Mouse (Mus musculus): ENCODE data around the gene Cox6a2. TPM values are rescaled to one million over a fixed set of nuclear protein-coding genes. Genes with fewer than 3 reads are reported as not detected.

Gene Cox6a2
- 0.24 and 0.46 TPM in 2 replicates for polyA plus RNA-seq (2015; fragmentation: Nextera tagmentation; extraction: Ambion mirVana)

GRCm38 (mm10) chr7:128206152-128206551 is at the start of gene Cox6a2:
Gene Cox6a2 (minus strand): TSS chr7:128206387.
- H3K9ac ChIP-seq (ENCODE audit: low read length), result no peak within 1 kb of the TSS
- ATAC-seq (ENCODE audit: low FRiP score, low TSS enrichment), result no peak
- no peak within 1 kb of the TSS for H3K27ac ChIP-seq (replicated peaks)
- H3K4me1 ChIP-seq (replicated peaks; ENCODE audit: control insufficient read depth, insufficient read depth), result no peaks in the 10 kb centered on the region
- TF ChIP-seq EP300 (optimal IDR thresholded peaks at IDR 0.05) (no peak), CTCF (IDR thresholded peaks at IDR 0.05; ENCODE audit: low read depth) (no peak)
- no peaks in the 10 kb centered on the region for H3K27me3 ChIP-seq (ENCODE audit: control insufficient read depth, insufficient read depth, low read length)
- H3K9me3 ChIP-seq (ENCODE audit: control insufficient read depth, low read length), result no peaks in the 10 kb centered on the region
- no peak for DNase-seq (ENCODE audit: low spot score)
- no peak within 1 kb of the TSS for H3K4me3 ChIP-seq (ENCODE audit: low read depth, low read length)
- H3K4me2 ChIP-seq (replicated peaks; ENCODE audit: low read depth), result no peak within 1 kb of the TSS
- WGBS, result 84% methylated on average over 6 of the region's 6 CpGs
- H3K36me3 ChIP-seq (ENCODE audit: control insufficient read depth, insufficient read depth, low read length), result no peaks in the 10 kb centered on the region

- DNase-seq (ENCODE audit: low spot score), result no peak
Observed at GRCm38 (mm10) chr7:128255757-128256156, 49.6 kb upstream of the Cox6a2 start.

GRCm38 (mm10) chr7:128254978-128255377 is 48.8 kb upstream of the Cox6a2 start:
- TF ChIP-seq EP300 (optimal IDR thresholded peaks at IDR 0.05) (no peak), CTCF (IDR thresholded peaks at IDR 0.05; ENCODE audit: low read depth) (no peak)
- ATAC-seq (ENCODE audit: low FRiP score, low TSS enrichment) (no peak), DNase-seq (ENCODE audit: low spot score) (no peak)
- Histone ChIP-seq H3K27ac (replicated peaks) (no peak overlapping the region), H3K9ac (ENCODE audit: low read length) (no peak overlapping the region), H3K4me3 (ENCODE audit: low read depth, low read length) (no peak overlapping the region), H3K4me2 (replicated peaks; ENCODE audit: low read depth) (no peak overlapping the region), H3K4me1 (replicated peaks; ENCODE audit: control insufficient read depth, insufficient read depth) (no peaks in the 10 kb centered on the region), H3K27me3 (ENCODE audit: control insufficient read depth, insufficient read depth, low read length) (no peaks in the 10 kb centered on the region), H3K9me3 (ENCODE audit: control insufficient read depth, low read length) (no peaks in the 10 kb centered on the region), H3K36me3 (ENCODE audit: control insufficient read depth, insufficient read depth, low read length) (peaks cover 12% of the 10 kb centered on the region)
- 52% methylated on average over 2 of the region's 2 CpGs for WGBS

More at GRCm38 (mm10) chr7:128255757-128256156, 49.6 kb upstream of the Cox6a2 start:
- Histone ChIP-seq H3K4me3 (ENCODE audit: low read depth, low read length) (no peak overlapping the region), H3K36me3 (ENCODE audit: control insufficient read depth, insufficient read depth, low read length) (peaks cover 12% of the 10 kb centered on the region), H3K9ac (ENCODE audit: low read length) (no peak overlapping the region), H3K4me2 (replicated peaks; ENCODE audit: low read depth) (no peak overlapping the region), H3K27me3 (ENCODE audit: control insufficient read depth, insufficient read depth, low read length) (no peaks in the 10 kb centered on the region), H3K27ac (replicated peaks) (no peak overlapping the region), H3K4me1 (replicated peaks; ENCODE audit: control insufficient read depth, insufficient read depth) (no peaks in the 10 kb centered on the region), H3K9me3 (ENCODE audit: control insufficient read depth, low read length) (no peaks in the 10 kb centered on the region)
- TF ChIP-seq CTCF (IDR thresholded peaks at IDR 0.05; ENCODE audit: low read depth) (no peak), EP300 (optimal IDR thresholded peaks at IDR 0.05) (no peak)
- 78% methylated on average over 5 of the region's 5 CpGs for WGBS
- ATAC-seq (ENCODE audit: low FRiP score, low TSS enrichment), result no peak

- TF ChIP-seq EP300 (optimal IDR thresholded peaks at IDR 0.05), result no peak
- TF ChIP-seq CTCF (IDR thresholded peaks at IDR 0.05; ENCODE audit: low read depth), result no peak
- peak; percentile 41 for DNase-seq (ENCODE audit: low spot score)
- WGBS, result 18% methylated on average over 24 of the region's 24 CpGs
- Histone ChIP-seq H3K4me3 (ENCODE audit: low read depth, low read length) (no peak overlapping the region), H3K4me1 (replicated peaks; ENCODE audit: control insufficient read depth, insufficient read depth) (no peaks in the 10 kb centered on the region), H3K27me3 (ENCODE audit: control insufficient read depth, insufficient read depth, low read length) (no peaks in the 10 kb centered on the region), H3K4me2 (replicated peaks; ENCODE audit: low read depth) (peak overlapping the region; percentile 35), H3K36me3 (ENCODE audit: control insufficient read depth, insufficient read depth, low read length) (peaks cover 12% of the 10 kb centered on the region), H3K9ac (ENCODE audit: low read length) (no peak overlapping the region), H3K27ac (replicated peaks) (no peak overlapping the region), H3K9me3 (ENCODE audit: control insufficient read depth, low read length) (no peaks in the 10 kb centered on the region)
- ATAC-seq (ENCODE audit: low FRiP score, low TSS enrichment), result no peak
Observed at GRCm38 (mm10) chr7:128252609-128253008, 46.4 kb upstream of the Cox6a2 start.

GRCm38 (mm10) chr7:128251946-128252345 is 45.8 kb upstream of the Cox6a2 start:
- peaks cover 12% of the 10 kb centered on the region for H3K36me3 ChIP-seq (ENCODE audit: control insufficient read depth, insufficient read depth, low read length)
- TF ChIP-seq EP300 (optimal IDR thresholded peaks at IDR 0.05) (no peak), CTCF (IDR thresholded peaks at IDR 0.05; ENCODE audit: low read depth) (no peak)
- no peak overlapping the region for H3K27ac ChIP-seq (replicated peaks)
- no peak overlapping the region for H3K9ac ChIP-seq (ENCODE audit: low read length)
- H3K27me3 ChIP-seq (ENCODE audit: control insufficient read depth, insufficient read depth, low read length), result no peaks in the 10 kb centered on the region
- H3K9me3 ChIP-seq (ENCODE audit: control insufficient read depth, low read length), result no peaks in the 10 kb centered on the region
- whole genome bisulfite sequencing, result 45% methylated on average over 12 of the region's 12 CpGs
- DNase-seq (ENCODE audit: low spot score), result no peak
- 0 out of 2 replicates have a peak overlapping the region, but pooled peaks have one; percentile 4 for H3K4me3 ChIP-seq (ENCODE audit: low read depth, low read length)
- no peak for ATAC-seq (ENCODE audit: low FRiP score, low TSS enrichment)
- H3K4me2 ChIP-seq (replicated peaks; ENCODE audit: low read depth), result peak overlapping the region; percentile 35
- no peaks in the 10 kb centered on the region for H3K4me1 ChIP-seq (replicated peaks; ENCODE audit: control insufficient read depth, insufficient read depth)

GRCm38 (mm10) chr7:128249998-128250397 is 43.8 kb upstream of the Cox6a2 start:
- DNase-seq (ENCODE audit: low spot score) (no peak), ATAC-seq (ENCODE audit: low FRiP score, low TSS enrichment) (no peak)
- Histone ChIP-seq H3K27ac (replicated peaks) (no peak overlapping the region), H3K4me2 (replicated peaks; ENCODE audit: low read depth) (peak overlapping the region; percentile 37), H3K27me3 (ENCODE audit: control insufficient read depth, insufficient read depth, low read length) (no peaks in the 10 kb centered on the region), H3K9me3 (ENCODE audit: control insufficient read depth, low read length) (no peaks in the 10 kb centered on the region), H3K4me1 (replicated peaks; ENCODE audit: control insufficient read depth, insufficient read depth) (peaks cover 6% of the 10 kb centered on the region; the same call in 1 of the 2 replicates), H3K36me3 (ENCODE audit: control insufficient read depth, insufficient read depth, low read length) (peaks cover 14% of the 10 kb centered on the region), H3K9ac (ENCODE audit: low read length) (no peak overlapping the region), H3K4me3 (ENCODE audit: low read depth, low read length) (no peak overlapping the region; the same call in 1 of the 2 replicates)
- WGBS, result 60% methylated on average over 5 of the region's 5 CpGs
- TF ChIP-seq CTCF (IDR thresholded peaks at IDR 0.05; ENCODE audit: low read depth) (no peak), EP300 (optimal IDR thresholded peaks at IDR 0.05) (no peak)

All from stomach, postnatal 0 days (tissue).